Mouse (Mus musculus): Measurements from ENCODE around the gene Nckipsd. TPM values are rescaled to one million over a fixed set of nuclear protein-coding genes. Genes with fewer than 3 reads are reported as not detected.

Nckipsd gene
- polyA plus RNA-seq, 1 experiment: 5.9 TPM

DNA sequence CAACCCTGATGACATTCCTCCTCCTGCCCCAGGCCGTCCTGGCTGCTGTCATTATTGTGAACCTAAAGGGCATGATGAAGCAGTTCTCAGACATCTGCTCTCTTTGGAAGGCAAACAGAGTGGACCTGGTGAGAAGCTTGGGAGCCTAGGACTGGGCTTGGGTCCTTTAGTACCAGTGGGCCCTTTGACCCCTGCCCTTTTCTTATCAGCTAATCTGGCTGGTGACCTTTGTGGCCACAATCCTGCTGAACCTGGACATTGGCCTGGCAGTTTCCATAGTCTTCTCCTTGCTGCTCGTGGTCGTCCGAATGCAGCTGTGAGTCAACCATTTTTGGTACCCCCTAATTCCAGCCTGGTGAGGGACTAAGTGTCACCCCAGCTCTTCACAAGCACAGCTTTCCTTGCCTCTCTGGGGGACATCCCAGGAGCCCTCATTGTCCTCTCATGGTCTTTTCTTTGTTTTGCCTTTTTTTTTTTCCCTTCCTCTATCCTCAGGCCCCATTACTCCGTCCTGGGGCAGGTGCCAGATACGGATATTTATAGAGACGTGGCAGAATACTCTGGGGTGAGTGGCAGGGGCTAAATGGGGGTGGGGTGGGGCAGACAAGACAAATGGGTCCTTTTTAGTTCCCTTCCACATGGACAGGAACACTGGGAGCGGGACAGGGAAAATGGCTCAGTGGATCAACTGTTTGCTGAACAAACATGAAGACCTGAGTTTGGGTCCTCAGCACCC, 50.8 kb downstream of the Nckipsd start:
- Histone ChIP-seq H3K79me2 (ENCODE audit: control insufficient read depth, insufficient read depth) (no peaks in the 10 kb centered on the region), H3K4me2 (ENCODE audit: low read depth) (no peak overlapping the region), H3K4me3 (no peak overlapping the region), H3ac (ENCODE audit: control insufficient read depth, insufficient read length) (no peak overlapping the region), H3K36me3 (ENCODE audit: control insufficient read depth, insufficient read depth) (no peaks in the 10 kb centered on the region), H3K27me3 (ENCODE audit: control insufficient read depth, insufficient read depth, insufficient read length) (no peaks in the 10 kb centered on the region)
- TF ChIP-seq POLR2AphosphoS2 (IDR thresholded peaks at IDR 0.05; ENCODE audit: insufficient read length, low read depth) (no peak), E2F4 (IDR thresholded peaks at IDR 0.05; ENCODE audit: insufficient read depth) (no peak), POLR2A (IDR thresholded peaks at IDR 0.05; ENCODE audit: insufficient read length, low read depth) (no peak), CEBPB (IDR thresholded peaks at IDR 0.05; ENCODE audit: insufficient read depth, poor library complexity, severe bottlenecking) (no peak)

Other genes with a start within 250 kb of the Nckipsd start
- gene Impdh2, start 248.1 kb upstream of the Nckipsd start, polyA plus RNA-seq (2012; fragmentation: generic; extraction: Trizol): 129 TPM
- gene Ndufaf3, start 240.9 kb upstream of the Nckipsd start, polyA plus RNA-seq (2012; fragmentation: generic; extraction: Trizol): 25.8 TPM
- 50.2 TPM for gene Dalrd3, start 238.5 kb upstream of the Nckipsd start, polyA plus RNA-seq (2012; fragmentation: generic; extraction: Trizol)
- 21.9 TPM for gene Wdr6, start 229.6 kb upstream of the Nckipsd start, polyA plus RNA-seq (2012; fragmentation: generic; extraction: Trizol)
- 0.94 TPM for gene P4htm, start 210.7 kb upstream of the Nckipsd start, polyA plus RNA-seq (2012; fragmentation: generic; extraction: Trizol)
- gene Arih2, start 159.0 kb upstream of the Nckipsd start, polyA plus RNA-seq (2012; fragmentation: generic; extraction: Trizol): 51.1 TPM
- gene Slc25a20, start 146.3 kb upstream of the Nckipsd start, polyA plus RNA-seq (2012; fragmentation: generic; extraction: Trizol): 27.7 TPM
- gene Prkar2a, start 119.1 kb upstream of the Nckipsd start, polyA plus RNA-seq (2012; fragmentation: generic; extraction: Trizol): 21.5 TPM
- gene Ip6k2, start 24.6 kb upstream of the Nckipsd start, polyA plus RNA-seq (2012; fragmentation: generic; extraction: Trizol): 45.5 TPM
- 0.65 TPM for gene Celsr3, start 18.0 kb downstream of the Nckipsd start, polyA plus RNA-seq (2012; fragmentation: generic; extraction: Trizol)
- gene Slc26a6, start 44.9 kb downstream of the Nckipsd start, polyA plus RNA-seq (2012; fragmentation: generic; extraction: Trizol): 18.8 TPM
- not detected for gene Tmem89, start 106.3 kb downstream of the Nckipsd start, polyA plus RNA-seq (2012; fragmentation: generic; extraction: Trizol)
- gene Uqcrc1, start 128.3 kb downstream of the Nckipsd start, polyA plus RNA-seq (2012; fragmentation: generic; extraction: Trizol): 468 TPM
- gene Col7a1, start 145.2 kb downstream of the Nckipsd start, polyA plus RNA-seq (2012; fragmentation: generic; extraction: Trizol): 8.4 TPM
- 0.17 TPM for gene Ucn2, start 177.6 kb downstream of the Nckipsd start, polyA plus RNA-seq (2012; fragmentation: generic; extraction: Trizol)
- gene Pfkfb4, start 183.4 kb downstream of the Nckipsd start, polyA plus RNA-seq (2012; fragmentation: generic; extraction: Trizol): 4.4 TPM
- gene Shisa5, start 230.2 kb downstream of the Nckipsd start, polyA plus RNA-seq (2012; fragmentation: generic; extraction: Trizol): 82.8 TPM